Mouse (Mus musculus) cerebellum, postnatal 4 days (tissue): ENCODE results near the gene Esrra.
"Not testable (repeated sequence)": the region's sequence is repeated elsewhere in the genome, so short reads cannot be mapped to it uniquely, and the experiment has no call there.

Experiments
- DNase-seq, 2 experiments: peaks; one replicate each; pipeline ENCODE4 v3.0.0; 2022; ENCODE audit warnings: low spot score in 2 of 2, mixed read lengths in 1 of 2

The Esrra gene

GRCm38 (mm10) chr19:6920741-6921636, 624 bp downstream of the Esrra start:
- no peak for DNase-seq

- no peak for DNase-seq
Observed at GRCm38 (mm10) chr19:6919876-6920740, 1.5 kb downstream of the Esrra start.

- DNase-seq: no peak
Observed at GRCm38 (mm10) chr19:6919431-6919830, 2.2 kb downstream of the Esrra start.

GRCm38 (mm10) chr19:6918321-6918720, 3.3 kb downstream of the Esrra start:
- no peak for DNase-seq

GRCm38 (mm10) chr19:6916496-6916895, 5.1 kb downstream of the Esrra start:
- no peak for DNase-seq

GRCm38 (mm10) chr19:6915276-6915675, 6.3 kb downstream of the Esrra start:
- no peak for DNase-seq

GRCm38 (mm10) chr19:6914540-6914939, 7.1 kb downstream of the Esrra start:
- no peak for DNase-seq

GRCm38 (mm10) chr19:6913991-6914390, 7.6 kb downstream of the Esrra start:
- no peak for DNase-seq

- DNase-seq: no peak
Observed at GRCm38 (mm10) chr19:6913036-6913435, 8.6 kb downstream of the Esrra start.

- DNase-seq: no peak
Observed at GRCm38 (mm10) chr19:6912205-6912970, 9.2 kb downstream of the Esrra start.

GRCm38 (mm10) chr19:6911101-6912074, 10.2 kb downstream of the Esrra start:
- DNase-seq: no peak

GRCm38 (mm10) chr19:6910306-6910705, 11.3 kb downstream of the Esrra start:
- DNase-seq: not testable (repeated sequence)

- peak; percentile 74 to 85 for DNase-seq
Observed at GRCm38 (mm10) chr19:6909507-6910289, 11.9 kb downstream of the Esrra start, which contains the start of the genes Trmt112 and Prdx5. TSS of gene Trmt112 (plus strand) at chr19:6909698. TSS of gene Prdx5 (minus strand) at chr19:6910106.

- no peak for DNase-seq
Observed at GRCm38 (mm10) chr19:6909021-6909420, 12.6 kb downstream of the Esrra start.

GRCm38 (mm10) chr19:6907811-6908540, 13.6 kb downstream of the Esrra start:
- DNase-seq: no peak

GRCm38 (mm10) chr19:6907094-6907493, 14.5 kb downstream of the Esrra start:
- DNase-seq: no peak

- DNase-seq: no peak
Observed at GRCm38 (mm10) chr19:6906199-6906598, 15.4 kb downstream of the Esrra start.

- DNase-seq: no peak
Observed at GRCm38 (mm10) chr19:6905498-6906159, 16.0 kb downstream of the Esrra start.
